Mouse (Mus musculus): ENCODE data around the gene Olfr905.

GRCm38 (mm10) chr9:38521280-38521679, 50.4 kb downstream of the Olfr905 start, which contains the start of gene Olfr911-ps1:
- TF ChIP-seq CTCF (IDR thresholded peaks at IDR 0.05; ENCODE audit: borderline replicate concordance, extremely low read depth, insufficient read depth, insufficient read length) (no peak), POLR2A (IDR thresholded peaks at IDR 0.05; ENCODE audit: borderline replicate concordance, extremely low read depth, insufficient read depth, insufficient read length, poor library complexity, severe bottlenecking) (no peak)

Measured in brain, embryonic 14.5 days (tissue).